Mouse (Mus musculus): ENCODE measurements around the gene Eif2ak1. TPM values are rescaled to one million over a fixed set of nuclear protein-coding genes. Genes with fewer than 3 reads are reported as not detected.

Eif2ak1 gene
- total and polyA plus RNA-seq, 2 experiments from 2014 or later = 28.8 to 32.6 TPM

GRCm38 (mm10) chr5:143809421-143810090 is 8.0 kb upstream of the Eif2ak1 start:
- 80% methylated on average over 3 of the region's 3 CpGs for WGBS
- no peak overlapping the region for H3K4me2 ChIP-seq (ENCODE audit: low read depth, low read length, poor library complexity, severe bottlenecking)

GRCm38 (mm10) chr5:143811653-143812052 is 5.9 kb upstream of the Eif2ak1 start:
- Histone ChIP-seq H3K36me3 (ENCODE audit: insufficient read depth, low read length) (no peaks in the 10 kb centered on the region), H3K4me3 (ENCODE audit: low read depth, low read length) (no peak overlapping the region), H3K27ac (ENCODE audit: low read depth, low read length) (no peak overlapping the region), H3K4me1 (ENCODE audit: insufficient read depth, low read length) (no peaks in the 10 kb centered on the region), H3K27me3 (ENCODE audit: insufficient read depth, low read length) (no peaks in the 10 kb centered on the region), H3K4me2 (ENCODE audit: low read depth, low read length, poor library complexity, severe bottlenecking) (no peak overlapping the region), H3K9ac (replicated peaks; ENCODE audit: low read length, poor library complexity, severe bottlenecking) (no peak overlapping the region), H3K9me3 (ENCODE audit: low read length) (no peaks in the 10 kb centered on the region)
- DNase-seq (ENCODE audit: low spot score) (no peak), ATAC-seq (ENCODE audit: low FRiP score) (no peak)
- no peak for TF ChIP-seq CTCF (IDR thresholded peaks at IDR 0.05)
- 90% methylated on average over 5 of the region's 5 CpGs for WGBS

More at GRCm38 (mm10) chr5:143809421-143810090, 8.0 kb upstream of the Eif2ak1 start:
- H3K4me1 ChIP-seq (ENCODE audit: insufficient read depth, low read length) = no peaks in the 10 kb centered on the region
- no peaks in the 10 kb centered on the region for H3K27me3 ChIP-seq (ENCODE audit: insufficient read depth, low read length)
- H3K27ac ChIP-seq (ENCODE audit: low read depth, low read length) = no peak overlapping the region
- no peak for DNase-seq (ENCODE audit: low spot score)
- H3K4me3 ChIP-seq (ENCODE audit: low read depth, low read length) = no peak overlapping the region
- H3K36me3 ChIP-seq (ENCODE audit: insufficient read depth, low read length) = no peaks in the 10 kb centered on the region
- no peak for ATAC-seq (ENCODE audit: low FRiP score)
- no peaks in the 10 kb centered on the region for H3K9me3 ChIP-seq (ENCODE audit: low read length)
- H3K9ac ChIP-seq (replicated peaks; ENCODE audit: low read length, poor library complexity, severe bottlenecking) = no peak overlapping the region
- TF ChIP-seq CTCF (IDR thresholded peaks at IDR 0.05) = no peak

- Histone ChIP-seq H3K9ac (replicated peaks; ENCODE audit: low read length, poor library complexity, severe bottlenecking) (no peak overlapping the region), H3K4me3 (ENCODE audit: low read depth, low read length) (no peak overlapping the region), H3K36me3 (ENCODE audit: insufficient read depth, low read length) (no peaks in the 10 kb centered on the region), H3K9me3 (ENCODE audit: low read length) (no peaks in the 10 kb centered on the region), H3K4me1 (ENCODE audit: insufficient read depth, low read length) (no peaks in the 10 kb centered on the region), H3K27me3 (ENCODE audit: insufficient read depth, low read length) (no peaks in the 10 kb centered on the region), H3K4me2 (ENCODE audit: low read depth, low read length, poor library complexity, severe bottlenecking) (no peak overlapping the region), H3K27ac (ENCODE audit: low read depth, low read length) (no peak overlapping the region)
- ATAC-seq (ENCODE audit: low FRiP score) (no peak), DNase-seq (ENCODE audit: low spot score) (no peak)
- TF ChIP-seq CTCF (IDR thresholded peaks at IDR 0.05) = no peak
- WGBS = 80% methylated on average over 2 of the region's 2 CpGs
Measured at GRCm38 (mm10) chr5:143814626-143815025, 3.0 kb upstream of the Eif2ak1 start.

GRCm38 (mm10) chr5:143817931-143818311 is 333 bp downstream of the Eif2ak1 start:
- peak overlapping the region; percentile 72 for H3K4me3 ChIP-seq (ENCODE audit: low read depth, low read length)
- under 1% methylated on average over 32 of the region's 32 CpGs for WGBS
- DNase-seq (ENCODE audit: low spot score) = peak; percentile 29

GRCm38 (mm10) chr5:143818461-143818860 is 873 bp downstream of the Eif2ak1 start:
- TF ChIP-seq CTCF (IDR thresholded peaks at IDR 0.05) = no peak
- peak overlapping the region; percentile 72 for H3K4me3 ChIP-seq (ENCODE audit: low read depth, low read length)

More at GRCm38 (mm10) chr5:143817931-143818311, 333 bp downstream of the Eif2ak1 start:
- peak overlapping the region; percentile 63 for H3K27ac ChIP-seq (ENCODE audit: low read depth, low read length)
- H3K36me3 ChIP-seq (ENCODE audit: insufficient read depth, low read length) = no peaks in the 10 kb centered on the region
- no peaks in the 10 kb centered on the region for H3K27me3 ChIP-seq (ENCODE audit: insufficient read depth, low read length)
- peak; percentile 81 for ATAC-seq (ENCODE audit: low FRiP score)
- peak overlapping the region; percentile 81 for H3K9ac ChIP-seq (replicated peaks; ENCODE audit: low read length, poor library complexity, severe bottlenecking)
- no peaks in the 10 kb centered on the region for H3K9me3 ChIP-seq (ENCODE audit: low read length)
- no peaks in the 10 kb centered on the region for H3K4me1 ChIP-seq (ENCODE audit: insufficient read depth, low read length)
- TF ChIP-seq CTCF (IDR thresholded peaks at IDR 0.05) = no peak
- H3K4me2 ChIP-seq (ENCODE audit: low read depth, low read length, poor library complexity, severe bottlenecking) = peak overlapping the region; percentile 71

GRCm38 (mm10) chr5:143818949-143819348 is 1.4 kb downstream of the Eif2ak1 start:
- no peak for ATAC-seq (ENCODE audit: low FRiP score)
- Histone ChIP-seq H3K27ac (ENCODE audit: low read depth, low read length) (no peak overlapping the region), H3K9me3 (ENCODE audit: low read length) (no peaks in the 10 kb centered on the region), H3K4me1 (ENCODE audit: insufficient read depth, low read length) (no peaks in the 10 kb centered on the region), H3K27me3 (ENCODE audit: insufficient read depth, low read length) (no peaks in the 10 kb centered on the region), H3K9ac (replicated peaks; ENCODE audit: low read length, poor library complexity, severe bottlenecking) (no peak overlapping the region), H3K4me2 (ENCODE audit: low read depth, low read length, poor library complexity, severe bottlenecking) (peak overlapping the region; percentile 71), H3K4me3 (ENCODE audit: low read depth, low read length) (peak overlapping the region; percentile 72; the same call in 1 of the 2 replicates), H3K36me3 (ENCODE audit: insufficient read depth, low read length) (no peaks in the 10 kb centered on the region)
- WGBS = 89% methylated on average over 13 of the region's 13 CpGs
- TF ChIP-seq CTCF (IDR thresholded peaks at IDR 0.05) = no peak
- no peak for DNase-seq (ENCODE audit: low spot score)

More at GRCm38 (mm10) chr5:143818461-143818860, 873 bp downstream of the Eif2ak1 start:
- Histone ChIP-seq H3K4me1 (ENCODE audit: insufficient read depth, low read length) (no peaks in the 10 kb centered on the region), H3K4me2 (ENCODE audit: low read depth, low read length, poor library complexity, severe bottlenecking) (peak overlapping the region; percentile 71), H3K27ac (ENCODE audit: low read depth, low read length) (no peak overlapping the region), H3K27me3 (ENCODE audit: insufficient read depth, low read length) (no peaks in the 10 kb centered on the region), H3K9me3 (ENCODE audit: low read length) (no peaks in the 10 kb centered on the region), H3K9ac (replicated peaks; ENCODE audit: low read length, poor library complexity, severe bottlenecking) (peak overlapping the region; percentile 81), H3K36me3 (ENCODE audit: insufficient read depth, low read length) (no peaks in the 10 kb centered on the region)
- ATAC-seq (ENCODE audit: low FRiP score) (no peak), DNase-seq (ENCODE audit: low spot score) (no peak)
- 16% methylated on average over 10 of the region's 10 CpGs for WGBS

Measured in midbrain, postnatal 0 days (tissue).